Mouse (Mus musculus): Measurements from ENCODE around the gene Gm15023. TPM values are rescaled to one million over a fixed set of nuclear protein-coding genes. Genes with fewer than 3 reads are reported as not detected.
"Not testable (repeated sequence)": the region's sequence is repeated elsewhere in the genome, so short reads cannot be mapped to it uniquely, and the experiment has no call there.

Gm15023 gene
- total and polyA plus RNA-seq, 3 experiments, result 0.04 to 1.6 (median 1.2) TPM

- H3K9ac ChIP-seq (ENCODE audit: insufficient read depth, low read depth), result not testable (repeated sequence)
Observed at GRCm38 (mm10) chrX:135189924-135190323, 12.5 kb upstream of the Gm15023 start.

GRCm38 (mm10) chrX:135188661-135189060 lies 11.2 kb upstream of the Gm15023 start:
- H3K4me3 ChIP-seq (replicated peaks in 1 of 3; ENCODE audit: low read depth in 2 of 3, low read length in 2 of 3, poor library complexity in 1 of 3); H3K9ac ChIP-seq (ENCODE audit: insufficient read depth, low read depth); H3K79me2 ChIP-seq (replicated peaks; ENCODE audit: control insufficient read depth, extremely low read depth, insufficient read depth, poor library complexity, severe bottlenecking); H3K4me1 ChIP-seq (ENCODE audit: control insufficient read depth in 1 of 2, insufficient read depth in 2 of 2); in situ Hi-C loops (cut with MboI; ENCODE audit: low pct_ligation_motif_present, low pct_unique_long_range_greater_than_20kb, low sequenced_read_pairs); DNase-seq (ENCODE audit: extremely low read depth); H3K27ac ChIP-seq (ENCODE audit: insufficient read depth, low read depth); H3K36me3 ChIP-seq (replicated peaks in 1 of 2; ENCODE audit: control insufficient read depth in 1 of 2, insufficient read depth in 1 of 2, low read length in 1 of 2); H3K4me2 ChIP-seq (ENCODE audit: insufficient read depth, low read depth, poor library complexity, severe bottlenecking); H3K27me3 ChIP-seq (replicated peaks); dilution Hi-C loops (cut with MboI; ENCODE audit: extremely low pct_ligation_motif_present, extremely low pct_unique_long_range_greater_than_20kb, low sequenced_read_pairs); H3K9me3 ChIP-seq (replicated peaks; ENCODE audit: low read length): not testable (repeated sequence)

More at GRCm38 (mm10) chrX:135189924-135190323, 12.5 kb upstream of the Gm15023 start:
- H3K79me2 ChIP-seq (replicated peaks; ENCODE audit: control insufficient read depth, extremely low read depth, insufficient read depth, poor library complexity, severe bottlenecking); in situ Hi-C loops (cut with MboI; ENCODE audit: low pct_ligation_motif_present, low pct_unique_long_range_greater_than_20kb, low sequenced_read_pairs); H3K4me2 ChIP-seq (ENCODE audit: insufficient read depth, low read depth, poor library complexity, severe bottlenecking); H3K4me1 ChIP-seq (ENCODE audit: control insufficient read depth in 1 of 2, insufficient read depth in 2 of 2); H3K4me3 ChIP-seq (replicated peaks in 1 of 3; ENCODE audit: low read depth in 2 of 3, low read length in 2 of 3, poor library complexity in 1 of 3); DNase-seq (ENCODE audit: extremely low read depth); H3K27me3 ChIP-seq (replicated peaks); H3K27ac ChIP-seq (ENCODE audit: insufficient read depth, low read depth); dilution Hi-C loops (cut with MboI; ENCODE audit: extremely low pct_ligation_motif_present, extremely low pct_unique_long_range_greater_than_20kb, low sequenced_read_pairs); H3K9me3 ChIP-seq (replicated peaks; ENCODE audit: low read length); H3K36me3 ChIP-seq (replicated peaks in 1 of 2; ENCODE audit: control insufficient read depth in 1 of 2, insufficient read depth in 1 of 2, low read length in 1 of 2): not testable (repeated sequence)

Other genes starting within 250 kb of the Gm15023 start
- gene Nxf2, start 212.9 kb downstream of the Gm15023 start, total RNA-seq (2012; rRNA removed), result not detected in 2 replicates
- gene Nxf2, start 212.9 kb downstream of the Gm15023 start, total RNA-seq (2014; rRNA removed), result not detected in 2 replicates
- gene Nxf2, start 212.9 kb downstream of the Gm15023 start, polyA plus RNA-seq (2012; ENCODE audit: insufficient read length, low read depth), result not detected in 2 replicates
- 0.68 and 0.80 TPM in 2 replicates for gene Zmat1, start 168.4 kb downstream of the Gm15023 start, total RNA-seq (2012; rRNA removed)
- gene Zmat1, start 168.4 kb downstream of the Gm15023 start, total RNA-seq (2014; rRNA removed), result 0.93 and 1.00 TPM in 2 replicates
- 4.1 and 4.5 TPM in 2 replicates for gene Zmat1, start 168.4 kb downstream of the Gm15023 start, polyA plus RNA-seq (2012; ENCODE audit: insufficient read length, low read depth)
- gene Tceal6, start 33.1 kb upstream of the Gm15023 start, total RNA-seq (2012; rRNA removed), result not detected in 2 replicates
- gene Tceal6, start 33.1 kb upstream of the Gm15023 start, total RNA-seq (2014; rRNA removed), result not detected in 2 replicates
- gene Tceal6, start 33.1 kb upstream of the Gm15023 start, polyA plus RNA-seq (2012; ENCODE audit: insufficient read length, low read depth), result not detected in 2 replicates
- 0.04 TPM in 1 of 2 replicates, not detected in the other for gene Pramel3, start 124.7 kb upstream of the Gm15023 start, total RNA-seq (2012; rRNA removed)
- gene Pramel3, start 124.7 kb upstream of the Gm15023 start, total RNA-seq (2014; rRNA removed), result not detected in 2 replicates
- gene Pramel3, start 124.7 kb upstream of the Gm15023 start, polyA plus RNA-seq (2012; ENCODE audit: insufficient read length, low read depth), result not detected in 2 replicates
- gene Gm5128, start 195.7 kb upstream of the Gm15023 start, total RNA-seq (2012; rRNA removed), result 0.17 TPM in 1 of 2 replicates, not detected in the other
- 0.70 and 1.5 TPM in 2 replicates for gene Gm5128, start 195.7 kb upstream of the Gm15023 start, total RNA-seq (2014; rRNA removed)
- 0.67 and 0.73 TPM in 2 replicates for gene Gm5128, start 195.7 kb upstream of the Gm15023 start, polyA plus RNA-seq (2012; ENCODE audit: insufficient read length, low read depth)

Data from CH12.LX (cell line).